Mouse (Mus musculus) neutrophil, adult 5-6 weeks (primary cell): ENCODE measurements at regions not wholly inside any gene's neighbourhood (a gene's known extent, or its start where the extent isn't known, plus 50 kb on each side); places are given as distances from the start of the nearest gene placed in this dataset.
"Not testable (repeated sequence)": the region's sequence is repeated elsewhere in the genome, so short reads cannot be mapped to it uniquely, and the experiment has no call there.

Source experiments
- ATAC-seq: fragments of 151-379, 151-347 bp; 2 replicates; pipeline ENCODE4 v1.8.0; 2017; ENCODE audit warnings: mild to moderate bottlenecking, moderate TSS enrichment; ENCODE audit not compliant: insufficient number of reproducible peaks, poor library complexity, low FRiP score, severe bottlenecking; ENCODE audit errors: extremely low read depth

GRCm38 (mm10) chr4:75466880-75467327 is 188.8 kb upstream of the Dmac1 start:
- ATAC-seq: no peak

GRCm38 (mm10) chr4:75463579-75463978 is 185.5 kb upstream of the Dmac1 start:
- ATAC-seq: no peak

GRCm38 (mm10) chr4:75449478-75449877 is 171.4 kb upstream of the Dmac1 start:
- no peak for ATAC-seq

- no peak for ATAC-seq
Measured at GRCm38 (mm10) chr4:75423296-75423695, 145.2 kb upstream of the Dmac1 start.

GRCm38 (mm10) chr4:75400754-75401153 is 122.6 kb upstream of the Dmac1 start:
- ATAC-seq: not testable (repeated sequence)

- ATAC-seq: no peak
Measured at GRCm38 (mm10) chr4:75394992-75395391, 116.9 kb upstream of the Dmac1 start.

GRCm38 (mm10) chr4:75394264-75394663 is 116.2 kb upstream of the Dmac1 start:
- ATAC-seq: peak; percentile 39; the same call in 1 of the 2 replicates

GRCm38 (mm10) chr4:75386271-75386938 is 108.3 kb upstream of the Dmac1 start:
- no peak for ATAC-seq

GRCm38 (mm10) chr4:75359496-75359895 is 81.4 kb upstream of the Dmac1 start:
- ATAC-seq: no peak

- no peak for ATAC-seq
Measured at GRCm38 (mm10) chr4:75355621-75356020, 77.5 kb upstream of the Dmac1 start.

- ATAC-seq: no peak
Measured at GRCm38 (mm10) chr4:75334496-75334895, 56.4 kb upstream of the Dmac1 start.

GRCm38 (mm10) chr4:75332791-75333190 is 54.7 kb upstream of the Dmac1 start:
- no peak for ATAC-seq

- ATAC-seq: no peak
Measured at GRCm38 (mm10) chr4:75329511-75330171, 51.5 kb upstream of the Dmac1 start.
